Mouse (Mus musculus) CH12.LX (cell line): ENCODE measurements around the gene Poc1b.

ENCODE experiments used
- CTCF ChIP-seq, 2 experiments: IDR thresholded peaks in 1 of 2; conservative IDR thresholded peaks in 1 of 2; 2 replicates each; pipeline ENCODE4 v1.5.1; 2011 to 2012; ENCODE audit warnings: low read depth in 2 of 2, low read length in 2 of 2, improper control_type of control experiment in 1 of 2, inconsistent platforms in 1 of 2, mild to moderate bottlenecking in 1 of 2, moderate library complexity in 1 of 2
- HCFC1 ChIP-seq: IDR thresholded peaks from 2 replicates; pipeline ENCODE4 v1.6.1; 2012; ENCODE audit warnings: low read depth, mild to moderate bottlenecking, inconsistent platforms, low read length, improper control_type of control experiment
- POLR2A ChIP-seq: IDR thresholded peaks from 2 replicates; pipeline ENCODE4 v1.6.1; 2011; ENCODE audit warnings: low read depth, mild to moderate bottlenecking, improper control_type of control experiment, low read length
- SIN3A ChIP-seq: IDR thresholded peaks from 2 replicates; pipeline ENCODE4 v1.6.1; 2012; ENCODE audit warnings: low read length, improper control_type of control experiment, inconsistent platforms
- SMC3 ChIP-seq: IDR thresholded peaks from 2 replicates; pipeline ENCODE4 v1.6.1; 2011; ENCODE audit warnings: low read depth, low read length, improper control_type of control experiment

- TF ChIP-seq CTCF (conservative IDR thresholded peaks at IDR 0.05 in 1 of 2, IDR thresholded peaks at IDR 0.05 in 1 of 2; ENCODE audit: low read depth in 2 of 2, low read length in 2 of 2) (no peak), POLR2A (no peak), HCFC1 (no peak), SIN3A (no peak), SMC3 (no peak)
Measured at GRCm38 (mm10) chr10:99145611-99146010, 38.8 kb downstream of the Poc1b start.
